Mouse (Mus musculus): ENCODE data around the gene Olfr750.

Gene Olfr750

GRCm38 (mm10) chr14:51074335-51074734 lies at the start of gene Olfr750:
Gene Olfr750, minus strand, starts transcription at chr14:51074435.
- no peak for DNase-seq (ENCODE audit: low spot score)

- no peak for DNase-seq (ENCODE audit: low spot score)
Observed at GRCm38 (mm10) chr14:51113916-51114560, 39.8 kb upstream of the Olfr750 start, which contains the start of gene Eddm3b. Gene Eddm3b, plus strand, starts transcription at chr14:51114426.

- DNase-seq (ENCODE audit: low spot score): no peak
Observed at GRCm38 (mm10) chr14:51113476-51113875, 39.2 kb upstream of the Olfr750 start.

GRCm38 (mm10) chr14:51111966-51112365 lies 37.7 kb upstream of the Olfr750 start:
- DNase-seq (ENCODE audit: low spot score): no peak

- no peak for DNase-seq (ENCODE audit: low spot score)
Observed at GRCm38 (mm10) chr14:51106449-51106967, 32.3 kb upstream of the Olfr750 start.

GRCm38 (mm10) chr14:51104366-51104765 lies 30.1 kb upstream of the Olfr750 start:
- no peak for DNase-seq (ENCODE audit: low spot score)

- peak; percentile 48 for DNase-seq (ENCODE audit: low spot score)
Observed at GRCm38 (mm10) chr14:51103217-51103616, 29.0 kb upstream of the Olfr750 start.

- DNase-seq (ENCODE audit: low spot score): no peak
Observed at GRCm38 (mm10) chr14:51101284-51101683, 27.0 kb upstream of the Olfr750 start.

- DNase-seq (ENCODE audit: low spot score): no peak
Observed at GRCm38 (mm10) chr14:51098921-51099320, 24.7 kb upstream of the Olfr750 start.

- peak; percentile 81 for DNase-seq (ENCODE audit: low spot score)
Observed at GRCm38 (mm10) chr14:51098300-51098699, 24.1 kb upstream of the Olfr750 start.

GRCm38 (mm10) chr14:51095736-51096524 lies 21.7 kb upstream of the Olfr750 start:
- no peak for DNase-seq (ENCODE audit: low spot score)

GRCm38 (mm10) chr14:51094921-51095320 lies 20.7 kb upstream of the Olfr750 start:
- no peak for DNase-seq (ENCODE audit: low spot score)

GRCm38 (mm10) chr14:51094096-51094875 lies 20.1 kb upstream of the Olfr750 start:
- DNase-seq (ENCODE audit: low spot score): no peak

- DNase-seq (ENCODE audit: low spot score): no peak
Observed at GRCm38 (mm10) chr14:51093496-51093895, 19.3 kb upstream of the Olfr750 start.

GRCm38 (mm10) chr14:51092073-51092620 lies 17.9 kb upstream of the Olfr750 start:
- DNase-seq (ENCODE audit: low spot score): no peak

- DNase-seq (ENCODE audit: low spot score): peak; percentile 38
Observed at GRCm38 (mm10) chr14:51090921-51091900, 17.0 kb upstream of the Olfr750 start, which contains the start of the genes Rnase4 and Ang. Gene Rnase4, plus strand, starts transcription at chr14:51091077. Gene Ang, plus strand, starts transcription at chr14:51091150.

GRCm38 (mm10) chr14:51090077-51090781 lies 16.0 kb upstream of the Olfr750 start:
- DNase-seq (ENCODE audit: low spot score): peak; percentile 85

GRCm38 (mm10) chr14:51089674-51090076 lies 15.4 kb upstream of the Olfr750 start:
- DNase-seq (ENCODE audit: low spot score): no peak

- DNase-seq (ENCODE audit: low spot score): peak; percentile 97
Observed at GRCm38 (mm10) chr14:51088970-51089673, 14.9 kb upstream of the Olfr750 start.

Data from ovary, postnatal 14 days (tissue).